Mouse (Mus musculus) heart, adult 2 months (tissue): Measurements from ENCODE around the gene Mad2l2.
A peak's percentile ranks its signal among the peaks of the same experiment; 100 is the strongest.

Experiments used
- CTCF ChIP-seq: fragments of 200-600 bp; IDR thresholded peaks from 2 replicates; pipeline ENCODE4 v1.8.1; 2022; ENCODE audit warnings: antibody characterized with exemption, mild to moderate bottlenecking, moderate library complexity
- EP300 ChIP-seq: fragments of 200-500 bp; IDR thresholded peaks from 2 replicates; pipeline ENCODE4 v1.6.1; 2011; ENCODE audit warnings: low read depth, low read length, control low read depth; ENCODE audit not compliant: insufficient read depth
- POLR2A ChIP-seq: fragments of 200-500 bp; IDR thresholded peaks from 2 replicates; pipeline ENCODE4 v1.6.1; 2011; ENCODE audit warnings: mild to moderate bottlenecking, low read depth, low read length, control low read depth; ENCODE audit not compliant: insufficient read depth

DNA sequence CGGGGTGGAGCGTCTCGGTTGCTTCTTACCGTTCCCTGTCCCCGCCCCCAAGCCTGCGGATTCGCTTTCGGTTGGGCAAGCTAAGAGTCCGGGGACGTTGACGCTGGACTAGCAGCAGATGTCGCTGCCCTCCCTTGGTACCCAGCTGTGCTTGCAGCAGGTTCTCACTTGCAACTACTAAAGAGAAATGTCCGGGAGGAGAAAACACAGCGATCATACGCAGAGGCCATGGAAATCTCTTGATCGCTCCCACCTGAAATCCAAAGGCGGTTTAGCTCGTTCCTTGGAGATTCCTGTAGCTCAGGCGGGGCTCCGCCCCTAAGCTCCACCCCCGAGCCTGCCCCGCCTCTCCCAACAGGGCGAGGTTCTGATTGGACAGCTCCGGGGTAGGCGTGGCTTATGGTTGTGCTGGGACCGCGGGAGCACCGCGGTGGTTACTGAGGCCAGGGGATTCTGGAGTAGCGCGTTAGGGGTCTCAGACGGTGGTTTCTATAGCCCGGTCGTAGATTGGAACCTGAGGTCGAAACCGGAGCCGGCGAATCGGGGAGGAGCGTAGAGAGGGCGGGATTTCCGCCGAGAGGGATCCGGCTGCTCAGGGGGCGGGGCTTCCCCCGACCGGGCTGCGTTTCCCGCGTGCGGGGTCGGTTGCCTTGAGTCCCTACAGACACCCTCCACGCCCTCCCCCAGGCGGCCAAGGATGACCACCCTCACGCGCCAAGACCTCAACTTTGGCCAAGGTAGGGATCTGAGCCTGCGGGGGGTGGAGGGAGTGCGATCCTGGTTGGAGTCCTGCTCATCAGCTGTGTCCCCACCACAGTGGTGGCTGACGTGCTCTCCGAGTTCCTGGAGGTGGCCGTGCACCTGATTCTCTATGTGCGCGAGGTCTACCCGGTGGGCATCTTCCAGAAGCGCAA is 10.2 kb downstream of the Mad2l2 start:
- TF ChIP-seq CTCF: peak; percentile 89
- TF ChIP-seq EP300: peak; percentile 53; the same call in 1 of the 2 replicates
- TF ChIP-seq POLR2A: peak; percentile 71
